Mouse (Mus musculus) lung, postnatal 0 days (tissue): ENCODE measurements around the gene Bco2. TPM values are rescaled to one million over a fixed set of nuclear protein-coding genes. Genes with fewer than 3 reads are reported as not detected.

Experiments
- ATAC-seq: fragments of 200-750 bp; cut with Nextera tagmentation; 2 replicates; pipeline ENCODE4 v1.8.0; 2017; ENCODE audit warnings: moderate library complexity
- DNase-seq: peaks from one replicate; pipeline ENCODE4 v3.0.0-alpha.2; 2016; ENCODE audit warnings: low spot score
- H3K27ac ChIP-seq: fragments of 300-500 bp; sonication (generic); 2 replicates; pipeline ENCODE4 v1.5.1; 2014; ENCODE audit warnings: antibody characterized with exemption, mild to moderate bottlenecking, low read length, mixed read lengths
- H3K27me3 ChIP-seq: fragments of 300-500 bp; sonication (generic); replicated peaks from 2 replicates; pipeline ENCODE4 v1.6.1; 2014; ENCODE audit warnings: low read length, mixed read lengths; ENCODE audit not compliant: insufficient read depth
- H3K36me3 ChIP-seq: fragments of 300-500 bp; sonication (generic); 2 replicates; pipeline ENCODE4 v1.6.1; 2014; ENCODE audit warnings: low read length, mixed read lengths; ENCODE audit not compliant: insufficient read depth
- H3K4me1 ChIP-seq: fragments of 300-500 bp; sonication (generic); 2 replicates; pipeline ENCODE4 v1.6.1; 2014; ENCODE audit warnings: antibody characterized with exemption, low read depth, low read length, mixed read lengths; ENCODE audit not compliant: insufficient read depth
- H3K4me2 ChIP-seq: fragments of 300-500 bp; sonication (generic); replicated peaks from 2 replicates; pipeline ENCODE4 v1.6.1; 2014; ENCODE audit warnings: low read depth, mild to moderate bottlenecking, low read length, moderate library complexity, mixed read lengths
- H3K4me3 ChIP-seq: fragments of 300-500 bp; sonication (generic); 2 replicates; pipeline ENCODE4 v1.5.1; 2014; ENCODE audit warnings: low read depth, low read length
- H3K9ac ChIP-seq: fragments of 300-500 bp; sonication (generic); replicated peaks from 2 replicates; pipeline ENCODE4 v1.6.1; 2014; ENCODE audit warnings: low read depth, mild to moderate bottlenecking
- H3K9me3 ChIP-seq: fragments of 300-500 bp; sonication (generic); 2 replicates; pipeline ENCODE4 v1.6.1; 2016; ENCODE audit warnings: low read length, mixed read lengths
- CTCF ChIP-seq: IDR thresholded peaks from 2 replicates; pipeline ENCODE4 v1.5.1; 2016; ENCODE audit warnings: antibody characterized with exemption, mild to moderate bottlenecking
- EP300 ChIP-seq: IDR thresholded peaks from 2 replicates; pipeline ENCODE4 v1.6.1; 2016; ENCODE audit warnings: antibody characterized with exemption, mild to moderate bottlenecking, control low read depth
- WGBS: fragments of 180-500 bp; shearing (Covaris S2); extraction: QIAGEN DNeasy Blood & Tissue Kit; methylation state at CpG from one replicate; pipeline ENCODE4 v1.1.7; 2014; 5-methylcytosine and 5-hydroxymethylcytosine counted together
- polyA plus RNA-seq: library from polyadenylated mRNA; unstranded; fragments of >200 nt; fragmentation: Nextera tagmentation; extraction: Ambion mirVana; gene quantifications from 2 replicates; pipeline ENCODE4 v1.2.1, GENCODE M21; 2015

Bco2 gene
- polyA plus RNA-seq, 1 experiment from 2014 or later, result 0.19 TPM

GRCm38 (mm10) chr9:50548936-50549335 lies 6.0 kb downstream of the Bco2 start:
- no peak overlapping the region for H3K27ac ChIP-seq
- no peak overlapping the region for H3K4me3 ChIP-seq
- no peaks in the 10 kb centered on the region for H3K36me3 ChIP-seq
- no peak for TF ChIP-seq EP300
- no peak for TF ChIP-seq CTCF
- DNase-seq (no peak), ATAC-seq (no peak)
- no peaks in the 10 kb centered on the region for H3K4me1 ChIP-seq
- no peaks in the 10 kb centered on the region for H3K27me3 ChIP-seq
- 49% methylated on average over 4 of the region's 4 CpGs for WGBS
- no peak overlapping the region for H3K9ac ChIP-seq
- H3K4me2 ChIP-seq, result no peak overlapping the region
- H3K9me3 ChIP-seq, result no peaks in the 10 kb centered on the region

- H3K4me3 ChIP-seq, result no peak overlapping the region
- no peak for TF ChIP-seq CTCF
- no peak for TF ChIP-seq EP300
- H3K36me3 ChIP-seq, result no peaks in the 10 kb centered on the region
- WGBS, result 21% methylated on average over 5 of the region's 5 CpGs
- no peak overlapping the region for H3K27ac ChIP-seq
- DNase-seq (no peak), ATAC-seq (no peak)
- no peaks in the 10 kb centered on the region for H3K4me1 ChIP-seq
- no peaks in the 10 kb centered on the region for H3K9me3 ChIP-seq
- no peaks in the 10 kb centered on the region for H3K27me3 ChIP-seq
- H3K4me2 ChIP-seq, result no peak overlapping the region
- H3K9ac ChIP-seq, result no peak overlapping the region
Measured at GRCm38 (mm10) chr9:50547859-50548478, 7.0 kb downstream of the Bco2 start.

GRCm38 (mm10) chr9:50542401-50542800 lies 12.6 kb downstream of the Bco2 start:
- Histone ChIP-seq H3K4me2 (no peak overlapping the region), H3K36me3 (no peaks in the 10 kb centered on the region), H3K9me3 (no peaks in the 10 kb centered on the region), H3K9ac (no peak overlapping the region), H3K27ac (no peak overlapping the region), H3K4me3 (no peak overlapping the region), H3K4me1 (no peaks in the 10 kb centered on the region), H3K27me3 (no peaks in the 10 kb centered on the region)
- 64% methylated on average over 9 of the region's 9 CpGs for WGBS
- ATAC-seq (no peak), DNase-seq (no peak)
- no peak for TF ChIP-seq EP300
- no peak for TF ChIP-seq CTCF

- ATAC-seq, result no peak
Measured at GRCm38 (mm10) chr9:50540170-50540569, 14.8 kb downstream of the Bco2 start.

GRCm38 (mm10) chr9:50537295-50537694 lies 17.7 kb downstream of the Bco2 start:
- Histone ChIP-seq H3K9me3 (no peaks in the 10 kb centered on the region), H3K27me3 (no peaks in the 10 kb centered on the region), H3K27ac (no peak overlapping the region), H3K4me1 (no peaks in the 10 kb centered on the region), H3K4me3 (no peak overlapping the region), H3K36me3 (no peaks in the 10 kb centered on the region), H3K9ac (no peak overlapping the region), H3K4me2 (no peak overlapping the region)
- no peak for DNase-seq
- ATAC-seq, result no peak
- 50% methylated on average over 4 of the region's 4 CpGs for WGBS
- no peak for TF ChIP-seq EP300
- no peak for TF ChIP-seq CTCF

More at GRCm38 (mm10) chr9:50540170-50540569, 14.8 kb downstream of the Bco2 start:
- WGBS, result 48% methylated on average over 7 of the region's 7 CpGs
- no peaks in the 10 kb centered on the region for H3K4me1 ChIP-seq
- no peaks in the 10 kb centered on the region for H3K36me3 ChIP-seq
- H3K27me3 ChIP-seq, result no peaks in the 10 kb centered on the region
- no peak for TF ChIP-seq EP300
- no peak overlapping the region for H3K4me3 ChIP-seq
- no peak overlapping the region for H3K4me2 ChIP-seq
- H3K27ac ChIP-seq, result no peak overlapping the region
- no peak overlapping the region for H3K9ac ChIP-seq
- no peak for DNase-seq
- no peaks in the 10 kb centered on the region for H3K9me3 ChIP-seq

- WGBS, result 51% methylated on average over 7 of the region's 7 CpGs
- DNase-seq (no peak), ATAC-seq (no peak)
- no peaks in the 10 kb centered on the region for H3K4me1 ChIP-seq
- no peaks in the 10 kb centered on the region for H3K27me3 ChIP-seq
- H3K27ac ChIP-seq, result no peak overlapping the region
- H3K36me3 ChIP-seq, result no peaks in the 10 kb centered on the region
- TF ChIP-seq EP300 (no peak), CTCF (no peak)
- no peaks in the 10 kb centered on the region for H3K9me3 ChIP-seq
- H3K9ac ChIP-seq, result no peak overlapping the region
- H3K4me3 ChIP-seq, result no peak overlapping the region
- H3K4me2 ChIP-seq, result no peak overlapping the region
Measured at GRCm38 (mm10) chr9:50536603-50537135, 18.3 kb downstream of the Bco2 start.

GRCm38 (mm10) chr9:50535930-50536329 lies 19.1 kb downstream of the Bco2 start:
- H3K4me3 ChIP-seq, result no peak overlapping the region
- H3K36me3 ChIP-seq, result no peaks in the 10 kb centered on the region
- no peaks in the 10 kb centered on the region for H3K27me3 ChIP-seq
- TF ChIP-seq CTCF (no peak), EP300 (no peak)
- ATAC-seq (no peak), DNase-seq (peak; percentile 33)
- H3K9me3 ChIP-seq, result no peaks in the 10 kb centered on the region
- H3K4me1 ChIP-seq, result no peaks in the 10 kb centered on the region
- H3K9ac ChIP-seq, result no peak overlapping the region
- no peak overlapping the region for H3K27ac ChIP-seq
- H3K4me2 ChIP-seq, result no peak overlapping the region
- 54% methylated on average over 5 of the region's 5 CpGs for WGBS
